Mouse (Mus musculus) forebrain, postnatal 0 days (tissue): ENCODE results near the gene Casc3. TPM values are rescaled to one million over a fixed set of nuclear protein-coding genes. Genes with fewer than 3 reads are reported as not detected.

ENCODE experiments used
- ATAC-seq: fragments of 200-750 bp; cut with Nextera tagmentation; 2 replicates; pipeline ENCODE4 v1.8.0; 2017; ENCODE audit warnings: mild to moderate bottlenecking, moderate library complexity
- DNase-seq: peaks from one replicate; pipeline ENCODE4 v3.0.0-alpha.2; 2015
- H3K27ac ChIP-seq: fragments of 300-500 bp; sonication (generic); 2 replicates; pipeline ENCODE4 v1.5.1; 2014; ENCODE audit warnings: low read depth, mild to moderate bottlenecking, antibody characterized with exemption, low read length, moderate library complexity, mixed read lengths
- H3K27me3 ChIP-seq: fragments of 300-500 bp; sonication (generic); 2 replicates; pipeline ENCODE4 v1.6.1; 2014; ENCODE audit warnings: mild to moderate bottlenecking, low read length, mixed read lengths; ENCODE audit not compliant: insufficient read depth
- H3K36me3 ChIP-seq: fragments of 300-500 bp; sonication (generic); 2 replicates; pipeline ENCODE4 v1.6.1; 2014; ENCODE audit warnings: mild to moderate bottlenecking, moderate library complexity; ENCODE audit not compliant: insufficient read depth
- H3K4me1 ChIP-seq: fragments of 300-500 bp; sonication (generic); 2 replicates; pipeline ENCODE4 v1.6.1; 2014; ENCODE audit warnings: antibody characterized with exemption; ENCODE audit not compliant: insufficient read depth
- H3K4me2 ChIP-seq: fragments of 300-500 bp; sonication (generic); 2 replicates; pipeline ENCODE4 v1.6.1; 2014; ENCODE audit warnings: low read depth, mild to moderate bottlenecking, moderate library complexity
- H3K4me3 ChIP-seq: fragments of 300-500 bp; sonication (generic); 2 replicates; pipeline ENCODE4 v1.5.1; 2014; ENCODE audit warnings: low read depth, low read length, mixed read lengths
- H3K9ac ChIP-seq: fragments of 300-500 bp; sonication (generic); 2 replicates; pipeline ENCODE4 v1.6.1; 2014; ENCODE audit warnings: mild to moderate bottlenecking
- H3K9me3 ChIP-seq: fragments of 300-500 bp; sonication (generic); 2 replicates; pipeline ENCODE4 v1.6.1; 2016; ENCODE audit warnings: low read length
- CTCF ChIP-seq: sonication (generic); IDR thresholded peaks from 2 replicates; pipeline ENCODE4 v1.5.1; 2016; ENCODE audit warnings: antibody characterized with exemption, control low read depth, low read depth
- WGBS: fragments of 180-500 bp; shearing (Covaris S2); extraction: QIAGEN DNeasy Blood & Tissue Kit; methylation state at CpG from one replicate; pipeline ENCODE4 v1.1.7; 2014; 5-methylcytosine and 5-hydroxymethylcytosine counted together
- polyA plus RNA-seq: library from polyadenylated mRNA; unstranded; fragments of >200 nt; fragmentation: Nextera tagmentation; extraction: Ambion mirVana; gene quantifications from 2 replicates; pipeline ENCODE4 v1.2.1, GENCODE M21; 2015
- total RNA-seq: library from RNA; depleted of rRNA; stranded (reverse); fragments of >200 nt; gene quantifications from 2 replicates; pipeline ENCODE4 v1.2.3, GENCODE M21; 2014

Gene Casc3
- total and polyA plus RNA-seq, 2 experiments from 2014 or later, result 27.2 to 37.4 TPM

DNA sequence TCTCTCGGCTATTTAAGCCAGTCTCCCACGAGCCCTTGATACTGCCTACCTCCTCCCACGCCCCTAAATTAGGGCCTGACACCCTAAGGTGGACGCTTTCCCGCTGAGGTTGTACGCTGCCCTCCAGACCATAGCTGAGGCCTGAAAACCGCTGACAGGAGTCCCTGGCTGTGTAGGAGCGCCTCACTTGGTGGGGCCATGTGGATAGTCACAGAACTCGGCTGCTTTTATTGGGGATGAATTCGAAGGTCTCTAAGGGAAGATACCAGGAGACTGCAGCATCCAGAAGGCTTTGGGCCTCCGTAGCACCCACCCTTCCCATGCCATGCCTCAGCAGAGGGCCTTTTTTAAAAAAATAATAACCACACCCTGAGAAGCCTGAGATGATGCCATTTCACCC lies 33.2 kb downstream of the Casc3 start:
- H3K4me2 ChIP-seq, result peak overlapping the region; percentile 93
- H3K9me3 ChIP-seq, result no peaks in the 10 kb centered on the region
- H3K9ac ChIP-seq, result peak overlapping the region; percentile 86
- 45% methylated on average over 11 of the region's 11 CpGs for WGBS
- peak overlapping the region; percentile 76 for H3K4me3 ChIP-seq
- DNase-seq (no peak), ATAC-seq (no peak)
- peaks cover 8% of the 10 kb centered on the region for H3K36me3 ChIP-seq
- no peaks in the 10 kb centered on the region for H3K27me3 ChIP-seq
- no peak for TF ChIP-seq CTCF
- no peak overlapping the region for H3K27ac ChIP-seq
- H3K4me1 ChIP-seq, result peaks cover 26% of the 10 kb centered on the region

DNA sequence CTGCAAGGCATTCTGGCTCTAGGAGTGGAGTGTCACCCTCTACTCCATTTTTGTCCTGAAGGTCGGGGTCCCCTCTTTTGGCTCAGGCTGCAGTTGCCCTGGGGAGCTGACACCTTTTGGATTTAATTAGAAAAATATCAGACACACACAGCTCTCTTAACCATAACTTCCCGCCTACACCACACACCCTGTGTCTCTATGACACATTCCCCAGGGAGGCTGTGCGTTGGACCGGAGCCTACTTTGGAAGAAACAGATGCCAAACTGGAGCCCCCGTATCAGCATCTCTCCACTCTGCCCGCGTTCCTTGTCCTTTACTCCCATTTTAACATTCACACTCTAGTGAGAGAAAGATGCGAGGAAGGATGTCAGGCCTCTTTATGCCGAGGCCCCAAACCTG lies 33.8 kb downstream of the Casc3 start:
- Histone ChIP-seq H3K36me3 (peaks cover 2% of the 10 kb centered on the region), H3K4me2 (peak overlapping the region; percentile 93), H3K27me3 (no peaks in the 10 kb centered on the region), H3K9me3 (no peaks in the 10 kb centered on the region), H3K4me1 (peaks cover 26% of the 10 kb centered on the region), H3K4me3 (peak overlapping the region; percentile 76; the same call in 1 of the 2 replicates), H3K9ac (peak overlapping the region; percentile 86; the same call in 1 of the 2 replicates), H3K27ac (no peak overlapping the region)
- 60% methylated on average over 9 of the region's 9 CpGs for WGBS
- ATAC-seq (no peak), DNase-seq (no peak)
- TF ChIP-seq CTCF, result no peak

DNA sequence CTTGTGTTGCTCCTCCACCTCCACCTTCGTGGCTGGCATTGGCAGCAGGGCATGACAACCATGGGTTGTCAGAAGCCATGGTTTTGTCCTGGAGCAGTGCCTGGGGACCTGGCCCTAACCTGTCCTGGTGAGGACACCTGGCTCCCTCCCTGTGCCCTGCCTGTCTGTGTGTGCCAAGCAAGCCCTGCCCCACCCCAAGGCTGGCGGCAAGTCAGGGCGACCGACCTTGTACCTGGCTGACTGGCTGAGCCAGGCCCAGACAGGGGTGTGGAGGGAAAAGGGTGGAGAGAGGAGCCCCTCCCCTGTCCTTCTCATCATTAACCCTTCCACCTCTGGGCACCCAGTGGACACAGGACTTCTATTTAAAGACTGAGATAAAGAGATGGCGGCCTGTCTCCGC lies 34.7 kb downstream of the Casc3 start:
- H3K9ac ChIP-seq, result no peak overlapping the region
- DNase-seq (no peak), ATAC-seq (no peak)
- H3K9me3 ChIP-seq, result no peaks in the 10 kb centered on the region
- no peak for TF ChIP-seq CTCF
- no peaks in the 10 kb centered on the region; the same call in 1 of the 2 replicates for H3K36me3 ChIP-seq
- H3K4me1 ChIP-seq, result peaks cover 26% of the 10 kb centered on the region
- WGBS, result 45% methylated on average over 6 of the region's 6 CpGs
- H3K4me3 ChIP-seq, result no peak overlapping the region
- H3K4me2 ChIP-seq, result 0 out of 2 replicates have a peak overlapping the region, but pooled peaks have one; percentile 93
- no peak overlapping the region for H3K27ac ChIP-seq
- H3K27me3 ChIP-seq, result no peaks in the 10 kb centered on the region

DNA sequence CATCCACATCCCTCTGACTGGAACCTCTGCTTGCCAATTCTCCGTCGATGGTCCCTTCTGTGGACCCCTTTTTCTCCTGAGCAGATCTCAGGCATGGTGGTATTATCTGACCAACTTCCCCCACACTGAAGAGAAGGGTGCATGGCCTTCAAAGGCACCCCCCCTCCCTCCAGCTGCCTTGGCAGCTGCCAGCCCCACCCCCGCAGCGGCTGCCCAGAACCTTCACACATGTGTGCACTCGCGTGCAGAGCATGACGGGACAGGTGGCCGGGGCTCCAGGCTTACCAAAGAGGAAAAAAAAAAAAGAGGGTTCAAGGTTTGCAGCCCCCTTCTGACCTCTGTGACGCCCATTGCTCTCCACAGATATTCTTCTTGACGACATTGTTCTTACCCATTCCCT lies 35.2 kb downstream of the Casc3 start:
- 65% methylated on average over 10 of the region's 10 CpGs for WGBS
- H3K9ac ChIP-seq, result no peak overlapping the region
- TF ChIP-seq CTCF, result no peak
- H3K4me1 ChIP-seq, result peaks cover 22% of the 10 kb centered on the region
- ATAC-seq (no peak), DNase-seq (no peak)
- no peak overlapping the region for H3K4me2 ChIP-seq
- no peaks in the 10 kb centered on the region; the same call in 1 of the 2 replicates for H3K36me3 ChIP-seq
- H3K27ac ChIP-seq, result no peak overlapping the region
- H3K9me3 ChIP-seq, result no peaks in the 10 kb centered on the region
- no peak overlapping the region for H3K4me3 ChIP-seq
- no peaks in the 10 kb centered on the region for H3K27me3 ChIP-seq

DNA sequence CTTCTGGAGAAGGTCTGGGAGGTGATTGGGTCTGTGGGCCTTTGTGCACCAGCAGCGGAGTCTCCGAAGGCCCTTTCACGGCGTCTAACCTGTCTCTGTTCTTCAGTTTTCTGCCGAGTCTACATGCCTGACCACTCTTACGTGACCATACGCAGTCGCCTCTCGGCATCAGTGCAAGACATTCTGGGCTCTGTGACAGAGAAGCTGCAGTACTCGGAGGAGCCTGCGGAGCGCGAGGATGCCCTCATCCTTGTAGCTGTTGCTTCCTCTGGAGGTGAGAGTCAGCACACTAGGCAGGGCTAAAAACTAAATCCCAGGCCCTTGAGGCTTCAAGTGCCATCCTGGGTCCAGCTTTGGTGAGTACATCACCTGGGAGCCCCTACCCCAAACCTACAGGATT lies 41.3 kb downstream of the Casc3 start:
- WGBS, result 55% methylated on average over 13 of the region's 13 CpGs

DNA sequence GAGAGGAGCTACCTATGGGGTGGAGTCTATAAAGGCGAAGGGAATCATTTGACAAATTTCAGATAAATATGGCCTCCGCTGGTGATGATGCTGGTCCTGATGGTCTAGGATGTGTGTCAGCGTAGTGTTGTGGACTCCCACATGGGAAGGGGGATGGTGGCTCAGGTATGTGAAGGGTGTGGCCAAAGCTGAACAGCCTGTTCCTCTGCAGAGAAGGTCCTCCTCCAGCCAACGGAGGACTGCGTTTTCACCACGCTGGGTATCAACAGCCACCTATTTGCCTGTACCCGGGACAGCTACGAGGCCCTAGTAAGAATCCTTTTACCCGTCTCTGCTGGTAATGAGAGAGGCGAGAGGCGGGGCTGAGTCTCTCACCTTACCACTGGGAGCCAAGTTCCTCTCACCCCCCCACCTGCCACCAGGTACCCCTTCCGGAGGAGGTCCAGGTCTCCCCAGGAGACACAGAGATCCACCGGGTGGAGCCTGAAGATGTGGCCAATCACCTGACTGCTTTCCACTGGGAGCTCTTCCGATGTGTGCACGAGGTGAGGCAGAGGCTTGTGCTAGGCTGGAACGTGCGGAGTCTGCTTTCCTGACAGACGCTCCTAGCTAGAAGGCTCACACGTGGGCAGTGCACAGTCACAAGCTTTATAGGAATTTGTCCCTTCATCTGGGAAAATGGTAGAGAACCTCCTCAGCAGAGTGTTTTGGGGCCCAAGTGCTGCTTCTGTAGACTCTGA lies 42.3 kb downstream of the Casc3 start:
- ATAC-seq (no peak), DNase-seq (no peak)
- H3K9ac ChIP-seq, result no peak overlapping the region
- H3K9me3 ChIP-seq, result no peaks in the 10 kb centered on the region
- no peak overlapping the region for H3K27ac ChIP-seq
- no peaks in the 10 kb centered on the region for H3K27me3 ChIP-seq
- peaks cover 15% of the 10 kb centered on the region; the same call in 1 of the 2 replicates for H3K36me3 ChIP-seq
- no peak overlapping the region for H3K4me3 ChIP-seq
- no peak overlapping the region for H3K4me2 ChIP-seq
- no peaks in the 10 kb centered on the region for H3K4me1 ChIP-seq
- 71% methylated on average over 19 of the region's 19 CpGs for WGBS
- TF ChIP-seq CTCF, result no peak

More for the DNA sequence above, 41.3 kb downstream of the Casc3 start:
- ATAC-seq, result no peak
- Histone ChIP-seq H3K36me3 (peaks cover 15% of the 10 kb centered on the region; the same call in 1 of the 2 replicates), H3K9ac (no peak overlapping the region), H3K9me3 (no peaks in the 10 kb centered on the region), H3K4me3 (no peak overlapping the region), H3K4me2 (no peak overlapping the region), H3K4me1 (no peaks in the 10 kb centered on the region), H3K27me3 (no peaks in the 10 kb centered on the region), H3K27ac (no peak overlapping the region)
- peak; percentile 49 for TF ChIP-seq CTCF
- DNase-seq, result no peak

DNA sequence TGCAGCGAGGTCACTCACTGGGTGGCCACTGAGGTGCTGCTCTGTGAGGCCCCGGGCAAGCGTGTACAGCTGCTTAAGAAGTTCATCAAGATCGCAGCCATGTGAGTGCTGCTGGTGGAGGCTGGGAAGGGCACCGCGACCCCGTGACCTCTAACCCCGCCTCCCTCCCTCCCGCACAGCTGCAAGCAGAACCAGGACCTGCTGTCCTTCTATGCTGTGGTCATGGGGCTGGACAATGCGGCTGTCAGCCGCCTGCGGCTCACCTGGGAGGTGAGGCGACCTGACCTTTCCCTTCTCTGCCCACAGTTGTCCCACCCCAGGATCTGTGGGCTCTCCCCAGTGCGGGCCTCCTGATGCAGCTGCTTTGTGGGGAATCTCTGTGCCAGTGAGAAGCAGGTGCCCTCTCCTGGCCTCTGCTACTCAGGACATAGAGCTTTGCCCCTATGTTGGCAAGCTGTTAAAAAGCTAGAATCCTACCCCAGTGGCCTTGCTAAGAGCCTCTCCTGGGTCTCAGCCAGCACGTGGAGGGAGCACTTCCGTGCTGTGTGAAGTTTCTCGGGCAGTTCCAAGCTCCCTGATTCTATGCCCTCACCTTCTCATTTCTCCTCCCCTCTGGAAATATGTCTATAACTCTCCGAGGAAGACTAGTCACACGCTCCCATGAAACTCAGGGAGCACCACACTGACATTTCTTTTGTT lies 44.6 kb downstream of the Casc3 start:
- no peak overlapping the region for H3K9ac ChIP-seq
- H3K9me3 ChIP-seq, result no peaks in the 10 kb centered on the region
- H3K4me1 ChIP-seq, result no peaks in the 10 kb centered on the region
- H3K4me2 ChIP-seq, result no peak overlapping the region
- ATAC-seq (no peak), DNase-seq (no peak)
- 10% methylated on average over 19 of the region's 19 CpGs for WGBS
- peaks cover 15% of the 10 kb centered on the region; the same call in 1 of the 2 replicates for H3K36me3 ChIP-seq
- H3K27me3 ChIP-seq, result no peaks in the 10 kb centered on the region
- no peak overlapping the region for H3K27ac ChIP-seq
- TF ChIP-seq CTCF, result no peak
- H3K4me3 ChIP-seq, result no peak overlapping the region
